Mouse (Mus musculus) neural tube, embryonic 12.5 days (tissue): ENCODE measurements at regions not wholly inside any gene's neighbourhood (a gene's known extent, or its start where the extent isn't known, plus 50 kb on each side); places are given as distances from the start of the nearest gene placed in this dataset.

Experiments used
- ATAC-seq: fragments of 200-750 bp; cut with Nextera tagmentation; 2 replicates; pipeline ENCODE4 v1.8.0; 2017; ENCODE audit warnings: low read depth, mild to moderate bottlenecking, moderate TSS enrichment, moderate library complexity; ENCODE audit not compliant: low FRiP score
- H3K27ac ChIP-seq: fragments of 300-500 bp; sonication (generic); 2 replicates; pipeline ENCODE4 v1.5.1; 2016
- H3K27me3 ChIP-seq: fragments of 300-500 bp; sonication (generic); replicated peaks from 2 replicates; pipeline ENCODE4 v1.6.1; 2016; ENCODE audit warnings: mild to moderate bottlenecking
- H3K36me3 ChIP-seq: fragments of 300-500 bp; sonication (generic); 2 replicates; pipeline ENCODE4 v1.6.1; 2016; ENCODE audit warnings: mild to moderate bottlenecking
- H3K4me1 ChIP-seq: fragments of 300-500 bp; sonication (generic); 2 replicates; pipeline ENCODE4 v1.6.1; 2016
- H3K4me2 ChIP-seq: fragments of 300-500 bp; sonication (generic); replicated peaks from 2 replicates; pipeline ENCODE4 v1.6.1; 2016; ENCODE audit warnings: mild to moderate bottlenecking
- H3K4me3 ChIP-seq: fragments of 300-500 bp; sonication (generic); 2 replicates; pipeline ENCODE4 v1.5.1; 2016
- H3K9ac ChIP-seq: fragments of 300-500 bp; sonication (generic); 2 replicates; pipeline ENCODE4 v1.6.1; 2016; ENCODE audit warnings: mild to moderate bottlenecking
- H3K9me3 ChIP-seq: fragments of 300-500 bp; sonication (generic); 2 replicates; pipeline ENCODE4 v1.6.1; 2016; ENCODE audit warnings: mild to moderate bottlenecking
- WGBS: fragments of 180-500 bp; shearing (Covaris S2); methylation state at CpG from one replicate; pipeline ENCODE4 v1.1.7; 2016; 5-methylcytosine and 5-hydroxymethylcytosine counted together

DNA sequence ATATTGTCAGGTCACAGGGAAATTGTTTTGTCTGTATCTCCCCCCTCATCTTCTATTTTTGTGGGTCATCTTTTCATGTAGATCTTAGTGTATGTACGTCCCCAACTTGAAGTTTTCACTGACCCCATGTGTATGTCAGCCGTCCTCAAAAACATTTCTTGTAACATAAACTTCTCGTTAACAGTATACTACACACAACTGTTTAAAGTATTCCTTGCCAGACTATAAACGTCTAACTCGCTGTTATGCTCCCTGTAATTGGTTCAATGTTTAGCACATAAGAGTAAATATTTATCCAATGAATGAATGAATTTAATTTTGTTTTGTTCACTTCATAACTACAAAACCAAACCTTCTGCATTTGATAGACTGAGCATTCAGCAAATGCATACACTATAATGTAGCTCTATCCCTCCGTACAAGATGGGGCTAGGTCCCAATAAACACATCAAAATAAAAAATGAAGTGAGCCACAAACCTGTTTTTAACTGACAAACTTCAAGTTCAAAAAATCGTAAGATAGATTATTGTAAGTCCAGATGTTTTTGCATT, 67.3 kb downstream of the Mgst1 start:
- Histone ChIP-seq H3K36me3 (no peaks in the 10 kb centered on the region), H3K4me1 (no peaks in the 10 kb centered on the region), H3K4me2 (no peak overlapping the region), H3K9me3 (no peaks in the 10 kb centered on the region), H3K4me3 (no peak overlapping the region), H3K27me3 (no peaks in the 10 kb centered on the region), H3K27ac (no peak overlapping the region), H3K9ac (no peak overlapping the region)
- no peak for ATAC-seq
- 93% methylated on average over 7 of the region's 7 CpGs for WGBS

DNA sequence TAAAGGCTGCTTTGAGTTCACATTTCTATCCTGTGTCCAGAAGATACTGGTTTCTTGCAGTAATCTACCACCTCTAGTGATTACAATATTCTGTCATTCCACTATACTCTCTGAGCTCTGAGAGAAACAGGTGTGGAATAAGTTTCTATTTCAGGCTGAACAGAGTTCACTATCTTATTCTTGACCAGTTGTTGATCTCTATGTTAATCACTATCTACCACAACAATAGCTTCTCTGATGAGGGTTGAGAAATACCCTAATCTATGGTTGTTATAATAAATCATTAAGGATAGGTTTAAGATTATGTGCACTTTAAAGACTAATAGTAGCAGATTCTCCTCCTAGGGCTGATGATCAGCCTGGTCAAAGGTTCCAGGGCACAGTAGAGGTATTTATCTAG, 75.1 kb downstream of the Mgst1 start:
- no peak overlapping the region for H3K9ac ChIP-seq
- H3K4me1 ChIP-seq: no peaks in the 10 kb centered on the region
- H3K4me3 ChIP-seq: no peak overlapping the region
- no peak overlapping the region for H3K4me2 ChIP-seq
- H3K27ac ChIP-seq: no peak overlapping the region
- H3K27me3 ChIP-seq: no peaks in the 10 kb centered on the region
- no peaks in the 10 kb centered on the region for H3K9me3 ChIP-seq
- no peaks in the 10 kb centered on the region for H3K36me3 ChIP-seq
- no peak for ATAC-seq

- H3K4me3 ChIP-seq: no peak overlapping the region
- no peaks in the 10 kb centered on the region for H3K27me3 ChIP-seq
- no peaks in the 10 kb centered on the region for H3K4me1 ChIP-seq
- no peak for ATAC-seq
- H3K4me2 ChIP-seq: no peak overlapping the region
- WGBS: 78% methylated on average over 4 of the region's 4 CpGs
- H3K27ac ChIP-seq: no peak overlapping the region
- H3K9ac ChIP-seq: no peak overlapping the region
- H3K36me3 ChIP-seq: no peaks in the 10 kb centered on the region
- no peaks in the 10 kb centered on the region for H3K9me3 ChIP-seq
Measured at GRCm38 (mm10) chr6:138232403-138232802, 92.3 kb downstream of the Mgst1 start.

DNA sequence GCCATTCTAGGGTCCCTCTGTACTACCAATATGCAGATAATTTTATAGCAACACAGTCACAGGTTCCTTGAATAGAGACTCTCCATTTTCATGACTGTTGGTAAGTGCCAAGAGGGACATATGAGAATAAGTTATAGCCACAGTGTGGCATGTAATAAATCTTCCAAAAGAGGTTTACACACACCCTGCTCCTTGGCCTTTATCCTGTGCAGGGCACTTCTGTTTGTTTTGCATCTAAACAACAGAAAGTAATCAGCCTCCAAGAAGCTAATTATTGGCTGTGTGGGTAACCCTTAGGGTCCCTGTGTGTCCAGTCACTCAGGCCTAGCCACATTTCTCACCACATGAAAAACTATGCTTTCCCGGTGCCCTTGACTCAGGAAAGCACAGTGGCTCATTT, 102.7 kb downstream of the Mgst1 start:
- H3K27me3 ChIP-seq: no peaks in the 10 kb centered on the region
- WGBS: 20% methylated on average over 1 of the region's 1 CpGs

GRCm38 (mm10) chr6:138266668-138267067, 126.6 kb downstream of the Mgst1 start:
- H3K27ac ChIP-seq: no peak overlapping the region
- no peak overlapping the region for H3K4me3 ChIP-seq
- 90% methylated on average over 3 of the region's 3 CpGs for WGBS
- H3K4me2 ChIP-seq: no peak overlapping the region
- H3K9ac ChIP-seq: no peak overlapping the region
- H3K9me3 ChIP-seq: no peaks in the 10 kb centered on the region
- no peak for ATAC-seq
- no peaks in the 10 kb centered on the region for H3K27me3 ChIP-seq
- no peaks in the 10 kb centered on the region for H3K4me1 ChIP-seq
- no peaks in the 10 kb centered on the region for H3K36me3 ChIP-seq

More for the DNA sequence above, 102.7 kb downstream of the Mgst1 start:
- no peaks in the 10 kb centered on the region for H3K4me1 ChIP-seq
- no peak overlapping the region for H3K9ac ChIP-seq
- peak; percentile 68; the same call in 1 of the 2 replicates for ATAC-seq
- H3K4me3 ChIP-seq: no peak overlapping the region
- no peak overlapping the region for H3K4me2 ChIP-seq
- H3K9me3 ChIP-seq: no peaks in the 10 kb centered on the region
- H3K36me3 ChIP-seq: no peaks in the 10 kb centered on the region
- no peak overlapping the region for H3K27ac ChIP-seq
